Mouse (Mus musculus): ENCODE data around the gene Gm5926. TPM values are rescaled to one million over a fixed set of nuclear protein-coding genes. Genes with fewer than 3 reads are reported as not detected.
"Not testable (repeated sequence)": the region's sequence is repeated elsewhere in the genome, so short reads cannot be mapped to it uniquely, and the experiment has no call there.

Gm5926 gene
- polyA plus RNA-seq (2011; ENCODE audit: insufficient read depth, insufficient read length, low replicate concordance, missing spikeins): not detected in 2 replicates

DNA sequence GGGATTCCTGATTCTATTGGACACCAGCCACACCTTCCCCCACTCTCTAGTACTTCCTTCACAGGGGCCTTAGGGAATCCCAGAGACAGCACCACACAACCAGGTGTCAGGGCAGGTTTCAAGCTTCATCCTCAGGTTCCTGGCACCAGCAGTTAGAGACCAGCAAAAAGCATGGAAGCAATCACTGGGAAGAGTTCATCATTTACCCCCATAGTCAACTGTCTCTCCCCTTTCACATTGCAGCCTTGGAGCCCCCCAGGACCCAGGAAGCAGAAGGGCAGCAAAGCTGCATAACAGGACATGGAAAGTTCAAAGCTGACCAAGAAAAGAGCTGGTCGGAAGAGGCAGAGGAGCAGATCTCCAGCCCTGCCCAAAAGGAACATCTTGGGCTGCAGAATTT lies at the start of gene Gm5926:
Gene Gm5926 (plus strand): TSS at position 301 of the 400 bp plus-strand sequence.
- WGBS: no CpG with 5 or more reads among the region's 1 CpGs
- not testable (repeated sequence) for H3K27ac ChIP-seq (ENCODE audit: control insufficient read depth, insufficient read depth, low read depth, low read length, poor library complexity); H3K4me1 ChIP-seq (ENCODE audit: control insufficient read depth, insufficient read depth, low read length); H3K4me3 ChIP-seq (replicated peaks; ENCODE audit: control insufficient read depth, low read depth, low read length)

DNA sequence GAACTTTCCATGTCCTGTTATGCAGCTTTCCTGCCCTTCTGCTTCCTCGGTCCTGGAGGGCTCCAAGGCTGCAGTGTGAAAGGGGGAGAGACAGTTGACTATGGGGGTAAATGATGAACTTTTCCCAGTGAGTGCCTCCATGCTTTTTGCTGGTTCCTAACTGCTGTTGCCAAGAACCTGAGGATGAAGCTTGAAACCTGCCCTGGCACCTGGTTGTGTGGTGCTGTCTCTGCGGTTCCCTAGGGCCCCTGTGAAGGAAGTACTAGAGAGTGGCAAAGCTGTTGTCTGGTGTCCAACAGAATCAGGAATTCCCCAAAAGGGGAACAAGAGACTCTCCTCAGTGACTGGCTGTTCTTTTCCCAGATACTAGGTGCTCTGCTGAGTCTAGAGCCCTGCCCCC lies 49.5 kb upstream of the Gm5926 start:
- WGBS: 87% methylated on average over 1 of the region's 2 CpGs
- H3K4me1 ChIP-seq (ENCODE audit: control insufficient read depth, insufficient read depth, low read length); H3K4me3 ChIP-seq (replicated peaks; ENCODE audit: control insufficient read depth, low read depth, low read length); H3K27ac ChIP-seq (ENCODE audit: control insufficient read depth, insufficient read depth, low read depth, low read length, poor library complexity): not testable (repeated sequence)

GRCm38 (mm10) chrX:32601425-32601824 lies 49.1 kb upstream of the Gm5926 start:
- H3K4me1 ChIP-seq (ENCODE audit: control insufficient read depth, insufficient read depth, low read length); H3K4me3 ChIP-seq (replicated peaks; ENCODE audit: control insufficient read depth, low read depth, low read length); H3K27ac ChIP-seq (ENCODE audit: control insufficient read depth, insufficient read depth, low read depth, low read length, poor library complexity): not testable (repeated sequence)
- 72% methylated on average over 3 of the region's 3 CpGs for WGBS

Other genes starting within 250 kb of the Gm5926 start
- not detected in 2 replicates for gene Btbd35f1, start 90.7 kb upstream of the Gm5926 start, polyA plus RNA-seq (2011; ENCODE audit: insufficient read depth, insufficient read length, low replicate concordance, missing spikeins)
- gene Btbd35f21, start 75.4 kb downstream of the Gm5926 start, polyA plus RNA-seq (2011; ENCODE audit: insufficient read depth, insufficient read length, low replicate concordance, missing spikeins): not detected in 2 replicates
- gene Btbd35f30, start 243.9 kb downstream of the Gm5926 start, polyA plus RNA-seq (2011; ENCODE audit: insufficient read depth, insufficient read length, low replicate concordance, missing spikeins): not detected in 2 replicates